Mouse (Mus musculus) kidney, adult 2 months (tissue): ENCODE results near the gene Sp4. TPM values are rescaled to one million over a fixed set of nuclear protein-coding genes. Genes with fewer than 3 reads are reported as not detected.

Source experiments
- DNase-seq: peaks from one replicate; pipeline ENCODE4 v3.0.0; 2021
- H3K27ac ChIP-seq: fragments of 200-500 bp; 2 replicates; pipeline ENCODE4 v1.5.1; 2012; ENCODE audit warnings: low read depth, low read length, control low read depth, inconsistent platforms; ENCODE audit not compliant: insufficient read depth
- H3K27me3 ChIP-seq: fragments of 200-500 bp; replicated peaks from 2 replicates; pipeline ENCODE4 v1.6.1; 2012; ENCODE audit warnings: mild to moderate bottlenecking, moderate library complexity, low read length, inconsistent platforms; ENCODE audit not compliant: control insufficient read depth, insufficient read depth
- H3K36me3 ChIP-seq: fragments of 200-500 bp; 2 replicates; pipeline ENCODE4 v1.6.1; 2012; ENCODE audit warnings: mild to moderate bottlenecking, moderate library complexity, low read length, inconsistent platforms; ENCODE audit not compliant: control insufficient read depth, insufficient read depth
- H3K4me1 ChIP-seq: fragments of 200-500 bp; 2 replicates; pipeline ENCODE4 v1.6.1; 2011; ENCODE audit warnings: low read length; ENCODE audit not compliant: control insufficient read depth, insufficient read depth
- H3K4me3 ChIP-seq: fragments of 200-500 bp; 2 replicates; pipeline ENCODE4 v1.5.1; 2011; ENCODE audit warnings: mild to moderate bottlenecking, low read depth, low read length, control low read depth; ENCODE audit not compliant: insufficient read depth
- CTCF ChIP-seq: fragments of 200-500 bp; conservative IDR thresholded peaks from 2 replicates; pipeline ENCODE4 v1.5.1; 2011; ENCODE audit warnings: low read depth, mild to moderate bottlenecking, control low read depth, low read length, moderate library complexity, mixed read lengths; ENCODE audit not compliant: insufficient read depth, insufficient read length
- POLR2A ChIP-seq: fragments of 200-500 bp; IDR thresholded peaks from one replicate; pipeline ENCODE4 v1.6.1; 2011; ENCODE audit warnings: low read depth, low read length, control low read depth
- WGBS: fragments of 180-500 bp; shearing (Covaris S2); methylation state at CpG from one replicate; pipeline ENCODE4 v1.1.7; 2018; 5-methylcytosine and 5-hydroxymethylcytosine counted together
- polyA plus RNA-seq: library from polyadenylated mRNA; depleted of rRNA; stranded (reverse); fragments of >200 nt; gene quantifications from 2 replicates; pipeline ENCODE4 v1.2.3, GENCODE M21; 2012

Sp4 gene
- polyA plus RNA-seq, 1 experiment: 3.8 TPM

DNA sequence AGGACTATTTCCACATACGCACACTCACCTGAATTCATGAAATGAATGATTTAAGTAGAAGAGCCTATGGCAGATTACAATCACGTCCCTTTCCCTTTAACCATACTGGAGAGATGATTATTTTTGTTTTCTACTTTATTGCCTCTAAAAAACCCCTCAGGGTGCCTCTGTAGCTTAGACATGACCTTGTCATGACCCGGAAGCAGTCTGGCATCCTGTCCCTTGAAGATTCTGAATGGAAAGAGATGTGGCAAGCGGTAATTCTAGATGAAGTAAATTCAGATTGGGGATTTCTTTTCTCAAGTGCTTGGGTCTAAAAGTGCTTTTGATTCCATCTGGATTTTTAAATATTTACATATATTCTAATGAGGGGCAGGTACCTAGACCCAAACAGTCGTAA lies 24.9 kb downstream of the Sp4 start:
- DNase-seq: no peak
- no peak overlapping the region for H3K4me3 ChIP-seq
- WGBS: 78% methylated on average over 5 of the region's 5 CpGs
- TF ChIP-seq POLR2A (no peak), CTCF (no peak)
- H3K4me1 ChIP-seq: no peaks in the 10 kb centered on the region
- no peaks in the 10 kb centered on the region for H3K27me3 ChIP-seq
- H3K36me3 ChIP-seq: no peaks in the 10 kb centered on the region
- H3K27ac ChIP-seq: no peak overlapping the region

DNA sequence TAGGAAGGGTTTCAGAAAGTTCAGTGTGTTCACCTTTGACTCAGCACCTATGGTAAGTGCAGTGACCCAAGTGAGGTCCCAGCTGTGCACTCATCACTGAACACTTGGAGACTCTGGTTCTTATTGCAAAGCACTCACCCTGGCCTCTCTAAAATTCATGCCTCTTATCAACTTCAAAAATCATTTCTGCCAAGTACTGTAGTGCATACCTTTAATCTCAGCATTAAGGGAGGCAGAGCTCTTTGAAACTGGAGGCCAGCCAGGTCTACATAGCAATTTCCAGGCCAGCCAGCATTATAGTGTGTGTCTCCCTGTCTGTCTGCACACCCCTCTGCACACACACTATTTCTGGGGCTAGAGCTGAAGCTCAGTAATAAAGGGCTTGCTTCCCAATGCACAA lies 36.3 kb downstream of the Sp4 start:
- TF ChIP-seq CTCF (no peak), POLR2A (no peak)
- H3K4me1 ChIP-seq: no peaks in the 10 kb centered on the region
- H3K4me3 ChIP-seq: no peak overlapping the region
- H3K27ac ChIP-seq: no peak overlapping the region
- DNase-seq: no peak
- no peaks in the 10 kb centered on the region for H3K27me3 ChIP-seq
- peaks cover 1% of the 10 kb centered on the region; the same call in 1 of the 2 replicates for H3K36me3 ChIP-seq

DNA sequence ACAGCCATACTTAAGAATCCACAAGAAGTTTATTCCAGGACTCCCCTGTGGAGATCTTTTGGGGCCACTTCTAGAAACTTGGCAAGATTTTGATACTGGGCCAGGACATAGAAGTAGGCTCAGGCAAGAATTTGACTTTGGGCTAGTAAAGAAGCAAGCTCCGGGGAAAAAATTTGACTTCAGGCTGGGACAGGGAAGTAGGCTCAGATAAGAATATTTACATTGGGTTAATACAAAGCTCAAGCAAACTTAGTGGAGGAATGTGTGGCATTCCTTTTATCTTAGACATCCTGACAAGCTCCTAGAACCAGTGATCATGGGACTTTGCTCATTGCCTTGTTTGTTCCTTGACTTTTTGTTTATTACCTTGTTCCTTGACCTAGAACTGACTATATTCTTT lies 37.4 kb downstream of the Sp4 start:
- TF ChIP-seq POLR2A: no peak
- TF ChIP-seq CTCF: no peak
- no peak for DNase-seq
- Histone ChIP-seq H3K4me1 (no peaks in the 10 kb centered on the region), H3K4me3 (no peak overlapping the region), H3K36me3 (peaks cover 1% of the 10 kb centered on the region; the same call in 1 of the 2 replicates), H3K27me3 (no peaks in the 10 kb centered on the region), H3K27ac (no peak overlapping the region)
- WGBS: 70% methylated on average over 1 of the region's 1 CpGs

DNA sequence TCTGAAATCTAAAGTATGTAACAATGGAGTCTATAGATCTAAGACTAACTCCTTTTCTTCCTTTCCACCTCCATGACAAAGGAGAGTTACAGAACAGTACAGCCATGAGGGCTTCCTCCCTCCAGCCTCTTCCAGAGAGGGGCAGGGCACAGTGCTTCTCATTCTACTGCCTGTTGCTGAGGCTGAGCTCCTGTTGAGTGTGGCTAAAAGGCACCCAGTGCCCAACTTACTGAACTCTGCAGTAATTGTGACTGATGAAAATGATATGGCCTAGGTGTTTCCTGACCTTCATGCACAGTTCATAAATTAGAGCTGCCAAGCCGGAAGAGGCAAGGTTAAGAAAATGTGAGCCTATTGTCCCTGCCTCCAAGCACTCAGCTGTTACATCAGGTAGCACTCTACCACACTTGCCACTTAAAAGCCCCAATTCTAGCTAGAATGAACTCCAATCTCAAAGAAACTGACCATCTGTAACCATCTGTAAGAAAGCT lies 45.9 kb downstream of the Sp4 start:
- TF ChIP-seq CTCF: no peak
- TF ChIP-seq POLR2A: no peak
- Histone ChIP-seq H3K4me1 (no peaks in the 10 kb centered on the region; the same call in 1 of the 2 replicates), H3K27ac (no peak overlapping the region), H3K4me3 (no peak overlapping the region), H3K27me3 (no peaks in the 10 kb centered on the region), H3K36me3 (peaks cover 3% of the 10 kb centered on the region; the same call in 1 of the 2 replicates)
- 22% methylated on average over 1 of the region's 1 CpGs for WGBS
- DNase-seq: no peak

DNA sequence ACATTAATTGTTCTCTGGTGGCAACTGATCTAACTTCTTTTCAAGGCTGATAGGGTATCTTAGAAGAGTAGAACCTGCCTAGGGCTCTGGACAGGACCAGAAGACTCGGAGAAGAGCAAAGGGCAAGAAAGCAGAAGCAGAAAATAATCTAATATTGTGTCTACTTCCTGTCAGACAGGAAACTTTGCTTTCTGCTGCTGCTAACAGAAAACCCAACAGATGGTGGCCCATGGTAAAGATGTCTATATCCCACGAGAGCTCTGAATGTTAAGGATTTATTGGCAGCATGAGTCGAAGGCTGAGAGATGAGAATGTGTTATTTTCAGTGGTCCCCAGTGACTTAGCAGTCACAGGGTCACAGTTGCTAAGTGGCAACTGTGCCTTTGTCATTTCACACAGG lies 80.1 kb downstream of the Sp4 start:
- no peak for DNase-seq
- TF ChIP-seq CTCF (no peak), POLR2A (no peak)
- H3K4me3 ChIP-seq: no peak overlapping the region
- no peaks in the 10 kb centered on the region for H3K27me3 ChIP-seq
- no peaks in the 10 kb centered on the region for H3K36me3 ChIP-seq
- WGBS: 41% methylated on average over 3 of the region's 3 CpGs
- no peak overlapping the region for H3K27ac ChIP-seq
- no peaks in the 10 kb centered on the region for H3K4me1 ChIP-seq

DNA sequence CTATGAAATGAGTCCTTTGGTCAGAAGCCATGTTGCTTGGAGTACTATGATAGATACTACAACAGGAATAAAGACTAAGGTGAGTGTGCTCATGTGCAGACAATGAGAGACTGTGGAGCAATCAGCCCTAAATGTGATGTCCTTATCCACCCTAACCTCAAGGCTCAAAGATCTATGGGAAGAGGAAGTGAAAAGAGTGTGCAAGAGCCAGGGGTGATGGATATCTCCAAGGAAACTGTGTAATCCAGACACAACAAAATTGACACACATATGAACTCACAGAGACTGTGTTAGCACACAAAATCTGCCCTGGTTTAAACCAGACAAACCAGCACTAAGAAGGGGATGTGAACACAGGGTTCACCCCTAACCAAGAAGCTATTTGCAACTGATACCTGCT lies 81.2 kb downstream of the Sp4 start:
- TF ChIP-seq POLR2A (no peak), CTCF (no peak)
- no peak for DNase-seq
- no peak overlapping the region for H3K4me3 ChIP-seq
- H3K27ac ChIP-seq: no peak overlapping the region
- no peaks in the 10 kb centered on the region for H3K36me3 ChIP-seq
- H3K27me3 ChIP-seq: no peaks in the 10 kb centered on the region
- no peaks in the 10 kb centered on the region for H3K4me1 ChIP-seq

DNA sequence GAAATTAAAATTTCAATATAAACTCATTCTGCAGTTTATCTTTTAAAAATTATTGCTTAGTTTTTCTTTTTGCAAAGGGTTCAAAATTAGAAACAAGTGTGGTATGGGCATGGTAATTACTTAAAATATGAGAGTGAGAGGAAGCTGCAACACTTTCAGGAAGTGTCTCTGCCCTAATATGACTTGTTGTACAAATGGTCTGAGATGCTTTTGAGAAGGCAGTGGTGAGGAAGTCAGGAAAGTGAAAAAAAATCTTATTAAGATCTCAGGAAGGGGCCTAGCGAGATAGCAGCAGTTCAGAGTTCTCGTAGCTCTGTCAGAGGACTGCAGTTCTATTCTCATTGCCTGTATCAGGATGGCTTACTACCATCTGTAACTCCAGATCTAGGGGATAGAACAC lies 89.1 kb downstream of the Sp4 start:
- WGBS: 80% methylated on average over 2 of the region's 2 CpGs
- H3K4me3 ChIP-seq: no peak overlapping the region
- TF ChIP-seq POLR2A (no peak), CTCF (no peak)
- DNase-seq: no peak
- H3K4me1 ChIP-seq: no peaks in the 10 kb centered on the region
- peaks cover 2% of the 10 kb centered on the region; the same call in 1 of the 2 replicates for H3K27me3 ChIP-seq
- H3K36me3 ChIP-seq: no peaks in the 10 kb centered on the region
- H3K27ac ChIP-seq: no peak overlapping the region
